In the genomic region with DNA sequence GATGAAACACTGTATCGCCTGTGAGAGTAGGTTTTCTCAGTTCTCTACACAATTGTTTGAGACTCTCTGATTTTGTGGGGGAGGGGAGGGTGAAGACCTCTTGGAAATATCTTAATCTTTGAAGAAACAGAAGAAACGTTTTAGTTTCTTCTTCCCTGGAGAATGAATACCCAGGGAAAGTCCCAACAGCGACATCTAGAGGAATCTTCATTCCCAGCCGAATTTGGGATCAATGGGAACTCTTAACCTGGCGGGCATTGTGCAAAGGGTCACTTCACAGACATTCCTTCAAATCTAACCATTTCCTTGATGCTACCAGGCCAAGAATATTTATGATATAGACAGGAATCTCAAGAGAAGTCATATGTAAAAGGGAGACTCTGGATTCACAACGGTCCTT, we compare ENCODE assay signal across 9 mouse cellular contexts. TPM values are rescaled to one million over a fixed set of nuclear protein-coding genes. Genes with fewer than 3 reads are reported as not detected.
DNase-seq lines count a peak whose midpoint lies in the region.
"Had no signal": no experiment of that assay in that cellular context is flagged by ENCODE, and none has a peak within 500 bp of the region (broad histone marks: within the 10 kb centered on the region; RNA-seq: fewer than 3 reads in every experiment).

No protein-coding gene starts in this region.

- DNase-seq in adrenal gland, postnatal 10 days, result peak; percentile 42
- DNase-seq in adrenal gland, postnatal 4 days (ENCODE audit: low spot score in 2 of 2), result no peak
- DNase-seq in left cerebral cortex, adult 11 months (ENCODE audit: low spot score), result peak; percentile 10
- no peak for DNase-seq in left cerebral cortex, postnatal 36 days (ENCODE audit: low spot score in 2 of 2)
- peak; percentile 19 for DNase-seq in cerebellum, adult 8-10 months
- peak; percentile 45 for DNase-seq in kidney, postnatal 14 days
- DNase-seq in right cerebral cortex, postnatal 14 days, result peak; percentile 19
- DNase-seq in thymus, postnatal 36 days, result no peak

- intact Hi-C loops in left cerebral cortex, postnatal 36 days (cut with DNase I), result loop anchor here (2.0 to 5.0 kb wide), 3 partner anchors 157 to 427 kb away; no protein-coding TSS in a partner anchor

RNA-seq across cellular contexts. Expression of gene Tnfsf8, which starts 17.2 kb away (rescaled TPM):
- under 1 TPM; 0.12 to 0.18 TPM for total RNA-seq in adrenal gland, postnatal 10 days (2021)
- total RNA-seq in adrenal gland, postnatal 4 days (2021), result not detected
- not detected for total RNA-seq in left cerebral cortex, postnatal 36 days (2021)
- total RNA-seq: layer of hippocampus, postnatal 14 days had no signal

Comparison
In these comparisons a context has a peak if more than half of its experiments do, and no peak if none do; other contexts are left out.
1. DNase-seq: peak in adrenal gland, postnatal 10 days (single experiment), left cerebral cortex, adult 11 months (single experiment), cerebellum, adult 8-10 months (single experiment), kidney, postnatal 14 days (single experiment) and right cerebral cortex, postnatal 14 days (single experiment); none in adrenal gland, postnatal 4 days (0 of 2), left cerebral cortex, postnatal 36 days (0 of 2) and thymus, postnatal 36 days (0 of 2).